Mouse (Mus musculus): ENCODE measurements around the gene Akp3. TPM values are rescaled to one million over a fixed set of nuclear protein-coding genes. Genes with fewer than 3 reads are reported as not detected.
A peak's percentile ranks its signal among the peaks of the same experiment; 100 is the strongest.

Gene Akp3
- polyA plus RNA-seq, 1 experiment from 2014 or later: not detected

GRCm38 (mm10) chr1:87111719-87112354, 12.9 kb upstream of the Akp3 start:
- Histone ChIP-seq H3K27ac (replicated peaks) (no peak overlapping the region), H3K36me3 (no peaks in the 10 kb centered on the region), H3K4me1 (no peaks in the 10 kb centered on the region), H3K4me3 (no peak overlapping the region), H3K27me3 (no peaks in the 10 kb centered on the region), H3K4me2 (replicated peaks) (no peak overlapping the region), H3K9me3 (no peaks in the 10 kb centered on the region), H3K9ac (replicated peaks) (no peak overlapping the region)
- 39% methylated on average over 9 of the region's 9 CpGs for WGBS
- ATAC-seq (ENCODE audit: low FRiP score, low read depth): no peak

GRCm38 (mm10) chr1:87114784-87115183, 10.0 kb upstream of the Akp3 start:
- no peaks in the 10 kb centered on the region for H3K9me3 ChIP-seq
- no peak for ATAC-seq (ENCODE audit: low FRiP score, low read depth)
- H3K4me3 ChIP-seq: no peak overlapping the region
- H3K27me3 ChIP-seq: no peaks in the 10 kb centered on the region
- WGBS: 91% methylated on average over 1 of the region's 1 CpGs
- H3K4me2 ChIP-seq (replicated peaks): no peak overlapping the region
- H3K4me1 ChIP-seq: no peaks in the 10 kb centered on the region
- H3K27ac ChIP-seq (replicated peaks): no peak overlapping the region
- no peak overlapping the region for H3K9ac ChIP-seq (replicated peaks)
- no peaks in the 10 kb centered on the region for H3K36me3 ChIP-seq

- Histone ChIP-seq H3K36me3 (no peaks in the 10 kb centered on the region), H3K4me1 (0 out of 2 replicates have a peak, but pooled peaks cover 5% of the 10 kb centered on the region), H3K27me3 (peaks cover 41% of the 10 kb centered on the region), H3K9ac (replicated peaks) (no peak overlapping the region), H3K9me3 (no peaks in the 10 kb centered on the region), H3K4me2 (replicated peaks) (peak overlapping the region; percentile 35), H3K27ac (replicated peaks) (no peak overlapping the region), H3K4me3 (peak overlapping the region; percentile 24)
- 9% methylated on average over 43 of the region's 43 CpGs for WGBS
- ATAC-seq (ENCODE audit: low FRiP score, low read depth): no peak
Observed at GRCm38 (mm10) chr1:87127206-87128030, 2.6 kb downstream of the Akp3 start.

- no peaks in the 10 kb centered on the region for H3K9me3 ChIP-seq
- H3K27ac ChIP-seq (replicated peaks): no peak overlapping the region
- no peak overlapping the region for H3K4me3 ChIP-seq
- H3K9ac ChIP-seq (replicated peaks): no peak overlapping the region
- WGBS: 92% methylated on average over 4 of the region's 4 CpGs
- peaks cover 22% of the 10 kb centered on the region for H3K27me3 ChIP-seq
- H3K36me3 ChIP-seq: no peaks in the 10 kb centered on the region
- ATAC-seq (ENCODE audit: low FRiP score, low read depth): no peak
- H3K4me1 ChIP-seq: 0 out of 2 replicates have a peak, but pooled peaks cover 5% of the 10 kb centered on the region
- no peak overlapping the region for H3K4me2 ChIP-seq (replicated peaks)
Observed at GRCm38 (mm10) chr1:87131803-87132202, 7.0 kb downstream of the Akp3 start.

GRCm38 (mm10) chr1:87141550-87141949, 16.8 kb downstream of the Akp3 start:
- no peak overlapping the region for H3K4me3 ChIP-seq
- 88% methylated on average over 4 of the region's 4 CpGs for WGBS
- peaks cover 8% of the 10 kb centered on the region for H3K4me1 ChIP-seq

GRCm38 (mm10) chr1:87142456-87142855, 17.7 kb downstream of the Akp3 start:
- no peak overlapping the region for H3K27ac ChIP-seq (replicated peaks)
- peak; percentile 34; the same call in 1 of the 2 replicates for ATAC-seq (ENCODE audit: low FRiP score, low read depth)
- WGBS: 68% methylated on average over 9 of the region's 9 CpGs

More at GRCm38 (mm10) chr1:87141550-87141949, 16.8 kb downstream of the Akp3 start:
- ATAC-seq (ENCODE audit: low FRiP score, low read depth): no peak
- no peak overlapping the region for H3K9ac ChIP-seq (replicated peaks)
- no peak overlapping the region for H3K27ac ChIP-seq (replicated peaks)
- H3K4me2 ChIP-seq (replicated peaks): no peak overlapping the region
- H3K9me3 ChIP-seq: no peaks in the 10 kb centered on the region
- H3K27me3 ChIP-seq: no peaks in the 10 kb centered on the region
- H3K36me3 ChIP-seq: no peaks in the 10 kb centered on the region

GRCm38 (mm10) chr1:87143141-87143540, 18.4 kb downstream of the Akp3 start:
- H3K27me3 ChIP-seq: 0 out of 2 replicates have a peak, but pooled peaks cover 3% of the 10 kb centered on the region
- H3K27ac ChIP-seq (replicated peaks): no peak overlapping the region
- H3K4me2 ChIP-seq (replicated peaks): no peak overlapping the region
- H3K9ac ChIP-seq (replicated peaks): no peak overlapping the region
- H3K4me1 ChIP-seq: peaks cover 8% of the 10 kb centered on the region
- 68% methylated on average over 10 of the region's 10 CpGs for WGBS
- no peak for ATAC-seq (ENCODE audit: low FRiP score, low read depth)
- no peaks in the 10 kb centered on the region for H3K36me3 ChIP-seq
- no peak overlapping the region for H3K4me3 ChIP-seq
- no peaks in the 10 kb centered on the region for H3K9me3 ChIP-seq

More at GRCm38 (mm10) chr1:87142456-87142855, 17.7 kb downstream of the Akp3 start:
- H3K27me3 ChIP-seq: no peaks in the 10 kb centered on the region
- H3K9ac ChIP-seq (replicated peaks): no peak overlapping the region
- no peaks in the 10 kb centered on the region for H3K36me3 ChIP-seq
- no peak overlapping the region for H3K4me2 ChIP-seq (replicated peaks)
- H3K9me3 ChIP-seq: no peaks in the 10 kb centered on the region
- H3K4me3 ChIP-seq: no peak overlapping the region
- H3K4me1 ChIP-seq: peaks cover 8% of the 10 kb centered on the region

- peaks cover 66% of the 10 kb centered on the region for H3K27me3 ChIP-seq
- H3K4me3 ChIP-seq: no peak overlapping the region
- peak overlapping the region; percentile 21; the same call in 1 of the 2 replicates for H3K4me2 ChIP-seq (replicated peaks)
- no peak overlapping the region for H3K9ac ChIP-seq (replicated peaks)
- no peak; the same call in 1 of the 2 replicates for ATAC-seq (ENCODE audit: low FRiP score, low read depth)
- H3K9me3 ChIP-seq: no peaks in the 10 kb centered on the region
- peaks cover 11% of the 10 kb centered on the region for H3K4me1 ChIP-seq
- WGBS: 24% methylated on average over 13 of the region's 13 CpGs
- H3K36me3 ChIP-seq: no peaks in the 10 kb centered on the region
- H3K27ac ChIP-seq (replicated peaks): no peak overlapping the region
Observed at GRCm38 (mm10) chr1:87149422-87149821, 24.6 kb downstream of the Akp3 start.

- Histone ChIP-seq H3K27me3 (peaks cover 85% of the 10 kb centered on the region), H3K4me3 (no peak overlapping the region), H3K4me2 (replicated peaks) (no peak overlapping the region), H3K9ac (replicated peaks) (no peak overlapping the region), H3K9me3 (no peaks in the 10 kb centered on the region), H3K27ac (replicated peaks) (no peak overlapping the region), H3K4me1 (peaks cover 18% of the 10 kb centered on the region), H3K36me3 (no peaks in the 10 kb centered on the region)
- no peak for ATAC-seq (ENCODE audit: low FRiP score, low read depth)
- 87% methylated on average over 6 of the region's 6 CpGs for WGBS
Observed at GRCm38 (mm10) chr1:87151286-87151685, 26.5 kb downstream of the Akp3 start.

- H3K4me2 ChIP-seq (replicated peaks): peak overlapping the region; percentile 68
- H3K9me3 ChIP-seq: no peaks in the 10 kb centered on the region
- no peak for ATAC-seq (ENCODE audit: low FRiP score, low read depth)
- peaks cover 18% of the 10 kb centered on the region for H3K4me1 ChIP-seq
- H3K4me3 ChIP-seq: peak overlapping the region; percentile 45
- H3K27ac ChIP-seq (replicated peaks): no peak overlapping the region
- H3K36me3 ChIP-seq: no peaks in the 10 kb centered on the region
- H3K27me3 ChIP-seq: peaks cover 100% of the 10 kb centered on the region
- H3K9ac ChIP-seq (replicated peaks): 0 out of 2 replicates have a peak overlapping the region, but pooled peaks have one; percentile 31
- 1% methylated on average over 72 of the region's 72 CpGs for WGBS
Observed at GRCm38 (mm10) chr1:87153776-87154500, 29.2 kb downstream of the Akp3 start.

- Histone ChIP-seq H3K4me3 (peak overlapping the region; percentile 45), H3K4me1 (peaks cover 18% of the 10 kb centered on the region), H3K4me2 (replicated peaks) (peak overlapping the region; percentile 68), H3K27me3 (peaks cover 98% of the 10 kb centered on the region), H3K9ac (replicated peaks) (0 out of 2 replicates have a peak overlapping the region, but pooled peaks have one; percentile 31), H3K9me3 (no peaks in the 10 kb centered on the region), H3K27ac (replicated peaks) (no peak overlapping the region), H3K36me3 (no peaks in the 10 kb centered on the region)
- no peak for ATAC-seq (ENCODE audit: low FRiP score, low read depth)
- 2% methylated on average over 56 of the region's 58 CpGs for WGBS
Observed at GRCm38 (mm10) chr1:87154501-87155120, 29.8 kb downstream of the Akp3 start.

Measured in midbrain, embryonic 12.5 days (tissue).